Mouse (Mus musculus): ENCODE results near the gene Usp39. TPM values are rescaled to one million over a fixed set of nuclear protein-coding genes. Genes with fewer than 3 reads are reported as not detected.

The Usp39 gene
- 10 to 100 TPM; 16.5 to 26.1 (median 20.8) TPM for polyA plus RNA-seq (2017; shearing (Covaris generic))

DNA sequence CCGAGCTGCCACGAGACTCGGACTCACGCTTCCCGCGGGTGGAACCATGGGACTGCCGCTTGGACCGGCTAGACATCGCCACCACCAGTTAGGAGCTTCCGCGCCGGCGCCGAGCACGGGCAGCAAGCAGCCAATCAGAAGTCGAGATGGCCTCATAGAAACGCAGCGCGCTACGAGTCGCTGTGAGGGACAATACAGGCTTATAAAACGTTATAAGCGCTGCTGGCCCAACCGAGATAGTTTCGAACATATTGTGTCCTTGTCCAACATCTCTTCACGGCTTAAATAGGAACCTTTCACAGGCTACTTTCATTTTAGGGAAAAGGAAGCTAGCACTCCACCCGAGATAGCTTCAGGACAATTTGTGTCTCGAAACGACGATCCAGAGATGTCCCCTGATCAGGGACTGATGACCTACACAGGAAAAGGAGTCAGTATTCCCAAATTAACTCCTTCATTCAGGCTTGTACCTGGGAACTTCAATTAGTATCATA lies at the start of gene Usp39:
TSS of gene Usp39 (minus strand) at position 111 of the 494 bp plus-strand sequence.
- peak; percentile 77 for ATAC-seq

DNA sequence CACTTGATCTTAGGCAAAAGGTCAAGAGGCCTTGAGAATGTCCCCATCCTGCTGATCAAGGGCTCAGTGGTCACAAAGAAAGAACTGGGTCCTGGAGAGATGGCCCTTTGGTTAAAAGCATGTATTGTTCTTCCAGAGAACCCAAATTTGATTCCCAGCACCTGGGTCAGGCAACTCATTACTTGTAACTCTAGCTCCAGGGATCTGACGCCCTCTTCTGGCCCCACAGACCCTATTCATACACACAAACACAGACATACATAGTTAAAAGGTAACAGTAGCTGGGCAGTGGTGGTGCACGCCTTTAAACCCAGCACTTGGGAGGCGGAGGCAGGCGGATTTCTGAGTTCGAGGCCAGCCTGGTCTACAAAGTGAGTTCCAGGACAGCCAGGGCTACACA lies 47.4 kb upstream of the Usp39 start:
- no peak for ATAC-seq

DNA sequence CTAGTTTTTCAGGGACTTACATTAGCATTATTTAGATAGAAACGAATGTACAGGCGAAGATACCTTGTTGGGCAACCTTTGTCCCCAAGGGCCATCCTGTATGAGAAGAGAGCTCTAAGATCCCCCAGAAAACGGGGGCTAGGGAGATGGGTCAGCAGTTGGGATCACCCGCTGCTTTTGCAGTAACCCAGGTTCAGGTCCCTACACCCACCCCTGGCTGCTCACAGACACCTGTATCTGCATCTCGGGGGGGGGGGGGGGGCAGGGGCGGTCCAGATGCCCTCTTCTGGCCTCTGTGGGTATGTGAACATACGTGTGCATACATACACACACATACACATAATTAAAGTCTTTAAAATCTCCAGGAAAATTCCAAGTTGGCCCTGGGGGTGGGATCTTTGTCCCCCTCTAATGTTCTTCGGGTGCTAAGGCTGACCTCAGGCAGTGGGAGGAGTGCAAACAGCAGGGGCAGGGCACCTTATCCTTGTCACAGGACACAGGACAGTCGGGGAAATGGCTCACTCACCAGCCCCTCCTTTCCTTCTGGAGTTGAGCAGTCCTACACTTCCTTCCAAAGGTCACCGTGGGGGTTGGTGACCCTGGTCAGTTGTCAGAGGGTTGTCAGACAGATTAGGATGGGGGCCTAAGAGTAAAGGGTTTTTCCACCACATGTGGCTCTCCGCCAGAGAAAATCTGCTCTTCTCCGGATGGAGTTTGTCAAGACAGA lies 46.0 kb upstream of the Usp39 start:
- peak; percentile 14 for ATAC-seq

DNA sequence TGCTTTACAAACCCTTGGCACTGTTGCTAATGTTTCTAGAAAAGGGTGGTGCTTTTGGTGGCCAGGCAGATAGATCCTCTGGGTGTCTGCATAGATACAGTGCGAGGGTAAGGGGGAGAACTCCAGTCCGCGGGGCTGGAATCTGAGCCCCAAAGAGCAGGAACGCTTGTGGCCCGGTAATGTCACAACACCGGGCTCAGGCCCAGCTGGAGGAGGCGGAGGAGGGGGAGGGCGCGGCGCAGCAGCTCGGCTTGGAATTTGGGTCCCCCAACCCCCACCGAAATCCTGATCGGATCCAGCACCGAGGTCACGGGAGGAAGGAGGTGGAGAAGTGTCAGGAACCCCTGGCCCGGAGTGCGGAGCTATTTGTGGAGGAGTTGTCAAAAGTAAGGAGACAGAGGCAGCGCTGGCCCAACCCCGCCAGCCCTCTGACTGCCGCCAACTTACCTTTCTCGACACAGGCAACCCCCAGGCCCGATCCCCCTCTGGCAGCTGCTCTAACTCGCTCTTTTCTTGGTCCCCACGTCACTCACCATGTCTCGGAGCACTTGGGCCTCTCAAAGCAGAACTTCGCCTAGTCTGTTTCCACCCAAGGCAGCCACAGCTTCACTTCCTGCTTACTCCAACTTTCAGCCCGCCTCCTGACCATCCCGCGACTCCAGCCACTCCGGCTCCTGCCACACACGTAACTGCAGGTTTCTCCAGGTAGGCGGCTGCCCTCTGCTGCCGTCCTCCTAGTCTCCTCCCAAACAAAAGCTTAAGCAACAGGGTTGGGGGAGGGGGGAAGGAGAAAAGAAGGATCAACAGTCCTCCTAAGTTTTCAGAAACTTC lies 45.2 kb upstream of the Usp39 start, which contains the start of gene Vamp8:
TSS of gene Vamp8 (minus strand) at position 763 of the 831 bp plus-strand sequence.
- ATAC-seq, result peak; percentile 72

DNA sequence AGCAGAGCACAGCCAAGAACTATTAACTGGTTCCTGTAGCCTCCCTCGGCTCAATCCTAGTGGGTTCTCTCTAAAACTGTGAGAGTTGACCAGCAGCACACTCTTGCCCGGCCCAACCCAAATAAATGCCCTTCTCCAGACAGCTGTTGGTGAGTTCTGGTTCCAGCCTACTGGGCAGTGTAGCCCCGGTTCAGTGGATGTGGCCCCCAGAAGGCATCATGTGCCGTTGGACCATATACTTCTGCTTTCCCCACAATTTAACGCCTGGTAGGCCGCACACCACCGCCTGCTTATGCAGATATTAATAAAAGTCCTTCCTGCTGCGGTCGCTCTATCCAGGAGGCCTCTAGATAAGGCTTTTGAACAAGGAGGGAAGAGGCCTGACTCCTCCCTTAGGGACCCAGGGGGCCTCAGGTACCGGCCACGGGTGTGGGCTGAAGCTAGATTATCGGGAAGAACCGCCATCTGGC lies 44.5 kb upstream of the Usp39 start:
- peak; percentile 16 for ATAC-seq

DNA sequence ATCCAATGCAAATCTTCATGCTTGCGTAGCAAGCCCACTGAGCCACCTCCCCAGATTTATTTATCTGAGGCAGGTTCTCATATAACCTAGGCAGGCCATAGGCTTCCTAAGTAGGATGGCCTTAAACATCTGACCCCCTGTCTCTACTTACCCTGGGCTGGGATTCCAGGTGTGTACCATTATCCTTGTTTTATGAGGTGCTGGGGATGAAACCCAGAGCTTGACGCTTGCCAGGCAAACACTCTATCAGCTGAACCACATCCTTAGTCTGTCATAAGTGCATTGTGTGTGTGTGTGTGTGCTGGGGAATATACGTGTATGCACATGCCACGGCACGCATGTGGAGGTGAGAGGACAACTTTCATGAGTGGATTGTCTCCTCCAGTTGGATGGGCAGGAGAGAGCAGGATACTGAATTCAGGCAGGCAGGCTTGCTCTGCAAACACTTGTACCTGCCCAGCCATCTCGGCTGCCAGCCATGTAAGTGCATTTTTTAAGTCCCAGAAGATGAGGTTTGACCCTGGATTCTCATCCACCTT lies 43.9 kb upstream of the Usp39 start:
- peak; percentile 37 for ATAC-seq

DNA sequence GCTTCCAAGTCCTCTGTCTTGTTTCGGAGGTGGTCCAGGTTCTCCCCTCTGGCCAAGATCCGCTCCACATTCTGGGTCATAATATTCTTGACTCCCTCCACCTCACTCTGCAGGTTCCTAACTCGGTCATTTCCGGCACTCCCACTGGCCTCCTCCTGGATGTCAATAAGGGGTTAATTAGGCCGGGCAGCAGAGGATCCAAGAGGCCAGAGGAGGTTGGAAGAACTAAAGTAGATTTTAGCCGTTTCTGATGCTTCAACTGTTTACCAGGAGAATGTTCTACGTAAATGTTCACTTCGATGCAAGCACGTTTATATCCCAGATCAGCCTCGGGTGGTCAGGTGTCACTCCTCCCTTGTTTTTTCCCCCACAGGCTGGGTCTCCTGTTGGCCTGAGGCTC lies 43.3 kb upstream of the Usp39 start:
- ATAC-seq, result no peak

DNA sequence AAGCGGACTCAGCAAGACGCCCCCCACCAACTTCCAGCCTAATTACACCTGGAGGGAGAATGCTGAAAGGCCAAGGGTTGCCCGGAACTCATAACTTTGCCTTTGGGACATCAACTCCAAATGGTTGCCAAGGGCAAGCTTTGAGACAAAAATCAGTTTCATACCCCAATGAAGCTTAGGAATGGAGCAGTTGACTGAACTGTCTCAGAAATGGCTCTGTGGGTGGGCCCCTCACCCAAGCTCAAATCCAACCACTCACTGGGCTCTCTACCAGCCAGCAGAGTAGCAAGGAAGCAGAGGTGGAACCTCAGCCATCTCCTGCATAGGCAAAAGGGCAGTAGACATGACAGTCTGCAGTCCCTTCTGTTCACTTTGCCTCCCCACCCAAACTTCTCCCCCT lies 42.8 kb upstream of the Usp39 start:
- ATAC-seq, result no peak

DNA sequence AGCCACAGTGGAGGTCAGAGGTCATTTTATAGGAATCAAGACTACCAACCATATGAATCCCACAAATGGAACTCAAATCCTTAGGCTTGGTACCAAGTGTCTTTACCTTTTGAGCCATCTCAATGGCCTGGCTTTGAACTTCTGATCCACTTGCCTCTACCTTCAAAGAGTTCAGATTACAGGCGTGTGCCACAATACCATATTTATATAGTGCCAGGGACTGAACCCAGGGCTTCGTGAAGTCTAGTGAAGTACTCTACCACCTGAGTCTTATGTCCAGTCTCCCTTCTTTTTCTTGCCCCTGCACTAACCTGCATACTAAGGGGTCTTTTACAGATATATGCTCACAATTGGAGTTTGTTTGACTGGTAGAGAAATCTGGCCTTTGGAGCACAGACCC lies 41.6 kb upstream of the Usp39 start:
- ATAC-seq, result no peak

DNA sequence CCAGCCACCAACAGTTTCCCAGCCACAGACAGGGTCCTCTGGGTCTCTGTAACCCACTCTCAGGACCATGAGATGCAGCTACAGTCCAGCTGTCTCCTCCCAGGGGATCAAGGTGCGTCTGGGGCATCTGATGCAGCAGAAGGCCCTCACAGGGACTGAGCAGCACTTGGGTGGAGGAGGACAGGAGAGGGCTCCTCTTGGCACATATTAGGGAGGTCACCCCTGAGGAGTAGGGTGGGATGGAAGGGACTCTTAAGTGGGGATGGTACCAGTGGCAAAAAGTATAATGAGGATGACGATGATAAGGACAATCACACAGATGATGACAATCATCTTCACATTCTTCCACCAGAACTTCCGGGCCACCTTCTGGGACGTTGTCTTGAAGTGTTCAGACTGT lies 40.3 kb upstream of the Usp39 start:
- ATAC-seq, result no peak

DNA sequence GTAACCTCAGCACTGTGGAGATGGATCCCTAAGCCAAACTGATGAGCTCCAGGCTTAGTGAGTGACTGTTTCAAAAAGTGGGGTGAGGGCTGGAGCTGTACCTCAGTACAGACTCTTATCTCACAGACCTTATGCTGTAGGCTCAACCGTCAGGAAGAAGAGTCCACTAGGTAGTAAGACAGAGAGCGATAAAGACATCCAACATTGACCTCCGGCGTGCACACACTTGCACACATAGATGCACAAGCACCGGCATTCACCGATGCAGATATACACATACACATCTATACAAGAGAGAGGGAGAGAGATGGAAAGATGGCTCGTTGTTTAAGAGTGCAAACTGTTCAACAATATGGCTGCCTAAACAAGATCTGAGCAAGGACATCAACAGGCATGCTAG lies 39.0 kb upstream of the Usp39 start:
- ATAC-seq, result no peak

DNA sequence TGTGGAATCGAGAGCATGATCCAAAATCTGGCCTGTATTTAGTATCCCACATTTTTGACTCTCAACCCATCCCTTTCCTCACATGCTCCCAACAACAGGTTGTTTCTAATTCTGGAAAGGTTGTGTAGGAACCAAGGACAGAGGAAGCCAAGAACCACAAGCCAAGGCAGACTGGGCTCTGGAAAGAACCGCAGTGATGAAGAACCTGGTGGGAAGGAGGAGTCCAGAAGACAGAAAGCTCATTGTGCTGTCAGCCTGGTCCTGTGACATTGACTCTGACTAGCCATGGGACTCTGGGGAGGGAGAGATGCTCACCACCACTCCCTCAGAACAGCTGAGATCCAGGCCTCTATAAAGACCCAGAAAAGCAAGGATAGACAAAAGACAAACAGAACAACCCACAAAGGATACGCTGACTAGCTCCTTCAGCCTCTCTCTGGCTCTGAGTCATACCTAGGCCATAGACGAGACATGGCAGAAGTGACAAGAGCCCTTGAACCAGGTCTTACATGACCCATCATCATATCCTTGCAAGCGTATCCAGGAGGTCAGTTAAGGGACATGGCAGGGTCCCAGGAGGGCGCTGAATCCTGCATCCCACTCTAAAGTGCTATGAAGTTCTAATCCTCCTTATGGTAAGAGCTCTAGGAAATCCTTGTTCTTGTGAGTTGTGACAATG lies 38.3 kb upstream of the Usp39 start:
- no peak for ATAC-seq

DNA sequence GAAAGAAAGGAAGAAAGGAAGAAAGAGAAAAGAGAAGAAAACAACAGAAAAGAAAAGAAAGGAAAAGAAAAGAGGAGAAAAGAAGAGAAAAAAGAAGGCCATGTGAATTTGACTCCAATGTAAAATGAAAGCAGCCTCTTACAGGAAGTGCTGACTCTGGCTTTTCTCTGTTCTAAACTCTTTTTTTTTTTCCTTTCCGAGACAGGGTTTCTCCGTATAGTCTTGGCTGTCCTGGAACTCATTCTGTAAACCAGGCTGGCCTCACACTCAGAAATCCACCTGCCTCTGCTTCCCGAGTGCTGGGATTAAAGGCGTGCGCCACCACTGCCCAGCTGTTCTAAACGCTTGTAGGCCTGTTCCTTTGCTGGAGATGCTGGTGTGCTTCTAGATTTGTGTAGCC lies 37.5 kb upstream of the Usp39 start:
- ATAC-seq, result peak; percentile 52

DNA sequence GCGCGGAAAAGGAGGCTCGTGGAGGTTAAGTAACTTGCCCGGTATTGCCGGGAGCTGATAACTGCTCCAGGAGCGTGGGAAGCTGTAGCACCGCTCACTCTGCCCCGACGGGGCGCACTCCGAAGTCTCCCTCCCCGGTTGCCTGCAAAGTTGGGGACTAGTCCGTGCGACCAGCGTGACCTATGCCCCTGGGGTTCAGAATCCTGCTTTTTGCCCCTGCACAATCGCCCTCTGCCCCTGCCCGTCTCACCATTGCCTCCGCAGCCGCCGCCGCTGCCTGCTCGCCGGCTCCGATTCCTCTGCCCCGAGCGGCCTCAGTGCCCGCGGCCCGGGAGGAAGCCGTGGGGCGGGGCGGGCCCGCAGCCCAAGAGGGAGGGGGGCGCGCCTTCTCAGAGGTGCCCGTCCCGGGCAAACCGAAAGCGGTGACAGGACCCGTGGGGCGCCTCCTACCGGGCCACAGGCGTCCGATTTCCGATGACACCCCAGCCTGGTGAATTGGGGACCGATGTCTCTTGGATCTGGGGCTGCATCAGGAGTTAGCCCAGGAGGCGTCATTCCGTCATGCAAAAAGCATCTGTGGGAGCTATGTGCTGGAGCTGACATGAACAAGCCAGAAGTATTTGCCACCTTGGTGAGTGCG lies 35.3 kb upstream of the Usp39 start, which contains the start of gene Vamp5:
TSS of gene Vamp5 (minus strand) at position 338 of the 640 bp plus-strand sequence.
- peak; percentile 84 for ATAC-seq

DNA sequence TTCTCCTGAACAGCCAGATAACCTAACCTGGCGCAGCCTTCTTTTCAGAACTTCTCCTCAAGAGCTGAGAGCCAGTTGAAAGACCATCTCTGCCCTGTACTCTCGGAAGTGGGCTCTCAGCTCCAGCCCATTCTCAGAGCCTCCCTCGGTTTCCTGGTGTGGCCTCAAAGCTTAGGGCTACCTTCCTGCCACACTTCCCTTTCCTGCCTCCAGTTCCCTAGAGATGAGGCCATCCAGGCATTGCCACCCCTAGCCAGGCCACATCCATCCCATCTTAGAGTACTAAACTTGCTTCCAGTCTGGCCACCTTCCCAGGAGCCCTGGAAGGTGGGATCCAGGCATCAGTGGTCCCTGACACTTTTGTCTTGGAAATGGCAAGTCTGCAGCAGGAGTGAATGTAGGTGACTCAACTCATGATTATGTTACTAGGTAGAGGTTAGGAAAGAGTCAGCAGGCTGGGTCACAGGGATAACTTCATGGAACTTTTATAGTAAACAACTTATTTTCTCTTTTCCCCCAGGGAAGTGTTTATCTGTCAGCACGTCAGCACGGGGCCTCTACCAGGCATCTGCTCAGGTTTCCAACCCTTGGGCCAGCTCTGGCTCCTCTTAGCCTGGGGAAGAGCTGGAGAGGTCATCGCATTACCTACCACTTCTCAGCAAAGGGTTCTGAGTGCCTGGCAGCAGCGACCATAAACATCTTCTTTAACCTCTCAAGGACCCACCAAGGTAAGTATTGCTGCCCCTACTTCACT lies 34.6 kb upstream of the Usp39 start:
- no peak for ATAC-seq

DNA sequence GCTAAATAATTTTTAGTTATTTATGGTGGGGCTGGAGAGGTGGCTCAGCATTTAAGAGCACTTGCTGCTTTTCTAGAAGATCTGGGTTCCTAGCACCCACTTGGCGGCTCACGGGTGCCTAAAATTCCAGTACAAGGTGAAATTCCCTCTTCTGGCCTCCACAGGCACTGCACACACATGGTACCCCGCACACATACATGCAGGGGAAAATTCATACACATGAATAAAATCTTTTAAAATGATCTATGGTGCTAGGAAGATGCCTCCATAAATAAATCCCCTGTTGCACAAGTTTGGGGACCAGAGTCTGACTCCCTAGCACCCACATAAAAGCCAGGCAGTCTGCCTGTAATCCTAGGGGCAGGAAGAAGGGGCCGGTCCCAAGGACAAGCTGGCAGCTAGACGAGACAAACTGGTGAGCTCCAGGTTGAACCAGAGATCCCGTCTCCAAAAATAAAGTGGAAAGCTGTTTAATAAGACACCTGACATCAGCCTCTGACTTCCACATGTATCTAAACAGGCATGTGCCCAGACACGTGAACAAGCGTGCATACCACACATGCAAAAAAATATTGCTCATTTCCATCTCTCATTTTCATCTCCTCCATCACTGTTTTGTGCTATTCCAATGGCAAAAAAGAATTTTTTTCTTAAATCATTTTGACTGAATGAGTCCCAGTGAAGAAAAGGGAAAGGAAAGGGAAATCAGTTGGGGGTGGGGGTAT lies 33.7 kb upstream of the Usp39 start:
- no peak for ATAC-seq

DNA sequence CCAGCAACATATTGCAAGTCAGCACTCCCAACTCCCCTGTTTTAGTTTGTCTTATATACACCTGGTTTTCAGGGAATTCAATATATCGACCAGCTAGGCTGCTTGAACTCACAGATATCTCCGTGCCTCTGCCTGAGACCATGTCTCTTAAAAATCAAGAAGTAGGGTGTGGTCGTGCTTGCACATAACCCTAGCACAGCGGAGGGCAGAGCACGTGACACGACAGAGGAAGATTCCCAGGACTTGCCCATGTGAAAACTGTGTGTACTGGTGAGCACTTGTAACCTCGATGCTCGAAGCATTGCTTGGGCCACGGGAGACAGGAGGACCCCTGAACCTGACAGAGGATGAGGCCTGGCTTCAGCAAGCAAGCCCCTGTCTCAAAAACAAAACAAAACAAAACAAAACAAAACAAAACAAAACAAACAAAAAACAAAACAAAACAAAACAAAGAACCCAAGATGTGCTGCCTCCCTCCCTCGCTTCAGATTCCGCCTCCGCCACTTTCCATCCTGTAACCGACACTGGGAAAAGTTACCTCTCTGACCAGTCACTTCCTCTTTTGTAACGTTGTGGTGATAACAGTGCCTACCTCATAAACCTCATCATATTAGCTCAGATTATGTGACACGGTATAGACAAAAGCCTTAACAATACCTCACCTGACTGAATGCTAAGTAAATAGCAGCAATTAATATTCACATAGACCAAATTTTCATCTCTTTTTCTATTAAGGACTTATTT lies 30.0 kb upstream of the Usp39 start:
- ATAC-seq, result peak; percentile 47

DNA sequence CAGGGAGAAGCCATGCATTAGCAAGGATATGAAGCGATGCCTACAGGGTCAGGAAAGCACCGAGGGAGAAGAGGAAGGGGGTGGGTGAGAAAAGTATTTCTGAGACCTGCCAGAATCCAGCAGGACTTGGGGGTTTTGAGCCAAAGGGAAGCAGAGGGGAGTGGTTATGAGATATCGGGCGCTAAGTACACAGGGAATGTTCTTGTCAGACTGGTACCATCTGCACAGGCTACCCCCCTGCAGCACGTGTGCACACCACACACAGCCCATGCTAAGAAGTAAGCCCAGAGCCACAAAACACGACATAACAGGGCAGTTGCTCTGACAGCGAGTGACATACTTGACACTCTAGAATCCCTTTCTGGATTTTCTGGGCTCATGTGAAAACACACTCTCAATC lies 29.2 kb upstream of the Usp39 start:
- no peak for ATAC-seq

DNA sequence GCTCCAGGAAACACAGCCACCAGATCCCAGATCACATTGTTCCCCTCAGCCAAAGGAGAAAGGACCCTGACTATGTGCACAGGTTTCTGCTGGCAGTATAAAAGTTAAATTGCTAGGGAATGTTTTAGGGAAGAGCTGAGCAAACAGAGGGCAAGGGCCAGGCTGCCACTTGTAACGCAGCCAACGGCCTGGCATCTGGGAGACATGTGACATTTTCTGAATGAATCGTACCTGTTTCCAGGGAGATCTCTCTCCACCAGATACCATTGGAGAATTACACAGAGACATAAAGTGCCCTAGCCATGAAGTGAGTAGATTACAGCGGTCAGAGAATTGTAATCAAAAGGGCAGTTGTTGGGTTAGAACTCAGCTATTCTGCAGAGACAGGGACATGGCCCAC lies 28.2 kb upstream of the Usp39 start:
- no peak for ATAC-seq

DNA sequence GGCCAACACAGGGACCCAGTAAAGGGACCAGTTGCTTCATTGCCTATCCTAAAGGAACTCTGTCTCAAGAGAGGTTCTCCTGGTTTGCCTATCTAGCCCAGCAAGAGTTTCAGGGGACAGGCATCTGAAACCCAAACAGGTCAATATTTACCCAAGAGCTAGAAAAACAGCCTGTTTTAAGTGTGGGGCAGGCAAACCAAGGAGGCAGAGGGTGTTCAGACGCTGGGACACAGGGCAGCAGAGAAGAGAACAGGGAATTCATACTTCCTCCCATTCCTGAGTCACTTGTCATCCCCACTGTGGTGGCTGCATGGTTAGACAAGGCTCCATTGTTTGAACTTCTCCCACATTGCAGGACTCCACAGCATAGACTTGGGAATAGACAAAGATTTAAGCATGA lies 26.6 kb upstream of the Usp39 start:
- no peak for ATAC-seq
